Mouse (Mus musculus): ENCODE measurements around the gene Mrpl9. TPM values are rescaled to one million over a fixed set of nuclear protein-coding genes. Genes with fewer than 3 reads are reported as not detected.
A peak's percentile ranks its signal among the peaks of the same experiment; 100 is the strongest.

The Mrpl9 gene
- polyA plus RNA-seq, 1 experiment from 2014 or later, result 57.4 TPM

DNA sequence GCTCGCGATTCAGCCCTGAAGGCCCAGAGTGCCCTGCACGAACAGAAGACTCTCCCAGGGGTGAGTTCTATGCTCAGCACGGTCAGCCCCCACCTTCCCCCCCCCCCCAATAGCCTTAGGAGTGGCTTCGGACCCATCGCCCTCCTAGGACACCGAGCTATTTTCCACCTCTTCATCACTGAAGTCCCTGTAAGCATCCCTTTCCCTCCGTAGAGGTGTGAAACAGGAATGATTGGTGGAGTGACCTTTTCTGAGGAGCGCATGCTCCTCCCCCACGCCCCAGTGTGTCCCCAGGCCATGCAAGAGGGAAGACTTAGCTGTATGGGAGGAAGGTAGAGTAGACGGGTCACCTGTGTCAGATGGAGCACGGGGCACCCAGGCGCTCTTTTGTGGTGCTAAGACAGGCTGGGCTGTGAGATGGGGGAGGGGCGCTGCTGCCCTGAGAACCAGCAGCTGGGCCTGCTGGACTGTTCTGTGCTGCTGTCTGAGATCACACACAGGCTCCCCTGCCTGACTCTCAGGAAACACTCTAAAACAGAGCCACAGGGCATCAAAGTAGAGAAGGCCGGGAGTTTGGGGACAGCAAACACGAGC lies 37.3 kb downstream of the Mrpl9 start, which contains the start of gene Riiad1:
TSS of gene Riiad1 (minus strand) at position 51 of the 594 bp plus-strand sequence.
- Histone ChIP-seq H3K4me1 (replicated peaks) (peaks cover 37% of the 10 kb centered on the region), H3K9me3 (replicated peaks) (no peaks in the 10 kb centered on the region), H3K4me2 (peak within 1 kb of the TSS; percentile 56), H3K4me3 (0 out of 2 replicates have a peak within 1 kb of the TSS, but pooled peaks have one; percentile 10), H3K27ac (ENCODE audit: poor library complexity, severe bottlenecking) (no peak within 1 kb of the TSS), H3K9ac (no peak within 1 kb of the TSS), H3K36me3 (no peaks in the 10 kb centered on the region), H3K27me3 (replicated peaks) (peaks cover 35% of the 10 kb centered on the region)
- ATAC-seq (ENCODE audit: insufficient number of reproducible peaks, low FRiP score), result no peak
- WGBS, result 11% methylated on average over 16 of the region's 16 CpGs

- H3K4me1 ChIP-seq (replicated peaks), result peaks cover 33% of the 10 kb centered on the region
- ATAC-seq (ENCODE audit: insufficient number of reproducible peaks, low FRiP score), result no peak
- no peak overlapping the region for H3K4me2 ChIP-seq
- H3K9me3 ChIP-seq (replicated peaks), result no peaks in the 10 kb centered on the region
- H3K27ac ChIP-seq (ENCODE audit: poor library complexity, severe bottlenecking), result no peak overlapping the region
- WGBS, result 54% methylated on average over 4 of the region's 4 CpGs
- no peak overlapping the region for H3K4me3 ChIP-seq
- H3K9ac ChIP-seq, result no peak overlapping the region
- no peaks in the 10 kb centered on the region for H3K36me3 ChIP-seq
- H3K27me3 ChIP-seq (replicated peaks), result peaks cover 35% of the 10 kb centered on the region
Measured at GRCm38 (mm10) chr3:94481429-94481828, 38.3 kb downstream of the Mrpl9 start.

- H3K27me3 ChIP-seq (replicated peaks), result peaks cover 35% of the 10 kb centered on the region
- H3K4me2 ChIP-seq, result no peak overlapping the region
- 72% methylated on average over 17 of the region's 17 CpGs for WGBS
- no peak overlapping the region for H3K27ac ChIP-seq (ENCODE audit: poor library complexity, severe bottlenecking)
- no peak overlapping the region for H3K9ac ChIP-seq
- H3K4me3 ChIP-seq, result no peak overlapping the region
- peaks cover 32% of the 10 kb centered on the region for H3K4me1 ChIP-seq (replicated peaks)
- ATAC-seq (ENCODE audit: insufficient number of reproducible peaks, low FRiP score), result no peak
- no peaks in the 10 kb centered on the region for H3K36me3 ChIP-seq
- no peaks in the 10 kb centered on the region for H3K9me3 ChIP-seq (replicated peaks)
Measured at GRCm38 (mm10) chr3:94482764-94483385, 39.8 kb downstream of the Mrpl9 start.

DNA sequence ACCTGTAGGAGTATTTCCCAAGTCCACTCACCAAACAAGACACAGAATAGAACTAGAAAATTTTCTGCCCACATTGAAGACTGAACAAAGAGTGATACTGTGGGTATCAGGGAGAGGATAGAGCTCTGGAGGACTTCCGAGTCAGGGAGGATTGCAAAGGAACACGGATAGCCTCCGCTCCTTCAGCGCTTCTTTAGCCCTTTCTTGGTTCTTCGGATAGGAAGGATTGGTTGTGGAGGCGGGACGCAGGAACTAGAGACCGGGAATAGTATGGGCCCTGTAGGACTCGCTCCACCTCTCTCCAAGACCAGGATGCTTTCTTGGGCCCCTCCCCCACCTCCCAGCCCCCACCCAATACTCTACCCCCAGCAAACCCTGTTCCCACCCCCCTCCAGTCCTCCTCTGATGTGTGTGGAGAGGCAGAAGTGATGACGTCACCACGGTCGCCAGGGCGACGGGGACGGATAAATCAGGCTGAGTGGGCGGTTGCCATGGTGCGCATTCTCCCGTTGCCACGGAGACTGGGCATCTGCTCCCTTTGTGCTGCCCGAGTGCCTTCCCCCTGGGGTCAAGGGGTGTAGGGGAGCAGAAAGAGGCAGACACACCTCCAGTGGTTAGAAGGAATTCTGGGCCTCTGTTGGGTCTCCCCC lies 40.8 kb downstream of the Mrpl9 start:
- H3K9me3 ChIP-seq (replicated peaks), result no peaks in the 10 kb centered on the region
- no peaks in the 10 kb centered on the region for H3K36me3 ChIP-seq
- no peak overlapping the region for H3K27ac ChIP-seq (ENCODE audit: poor library complexity, severe bottlenecking)
- H3K27me3 ChIP-seq (replicated peaks), result peaks cover 25% of the 10 kb centered on the region
- no peak for ATAC-seq (ENCODE audit: insufficient number of reproducible peaks, low FRiP score)
- H3K4me1 ChIP-seq (replicated peaks), result peaks cover 27% of the 10 kb centered on the region
- 30% methylated on average over 20 of the region's 20 CpGs for WGBS
- H3K9ac ChIP-seq, result no peak overlapping the region
- no peak overlapping the region for H3K4me3 ChIP-seq
- H3K4me2 ChIP-seq, result no peak overlapping the region

- no peak overlapping the region for H3K4me2 ChIP-seq
- H3K4me3 ChIP-seq, result no peak overlapping the region
- H3K9me3 ChIP-seq (replicated peaks), result no peaks in the 10 kb centered on the region
- no peaks in the 10 kb centered on the region for H3K36me3 ChIP-seq
- no peak overlapping the region for H3K9ac ChIP-seq
- H3K4me1 ChIP-seq (replicated peaks), result peaks cover 18% of the 10 kb centered on the region
- H3K27ac ChIP-seq (ENCODE audit: poor library complexity, severe bottlenecking), result no peak overlapping the region
- no peak for ATAC-seq (ENCODE audit: insufficient number of reproducible peaks, low FRiP score)
- peaks cover 5% of the 10 kb centered on the region for H3K27me3 ChIP-seq (replicated peaks)
- WGBS, result 78% methylated on average over 7 of the region's 7 CpGs
Measured at GRCm38 (mm10) chr3:94485922-94486321, 42.8 kb downstream of the Mrpl9 start.

- 67% methylated on average over 6 of the region's 6 CpGs for WGBS
- 0 out of 2 replicates have a peak, but pooled peaks have one; percentile 23 for ATAC-seq (ENCODE audit: insufficient number of reproducible peaks, low FRiP score)
- Histone ChIP-seq H3K27me3 (replicated peaks) (no peaks in the 10 kb centered on the region), H3K4me3 (no peak overlapping the region), H3K4me1 (replicated peaks) (peaks cover 10% of the 10 kb centered on the region), H3K36me3 (0 out of 2 replicates have a peak, but pooled peaks cover 1% of the 10 kb centered on the region), H3K9me3 (replicated peaks) (no peaks in the 10 kb centered on the region), H3K4me2 (no peak overlapping the region), H3K9ac (no peak overlapping the region), H3K27ac (ENCODE audit: poor library complexity, severe bottlenecking) (no peak overlapping the region)
Measured at GRCm38 (mm10) chr3:94487581-94487980, 44.5 kb downstream of the Mrpl9 start.

DNA sequence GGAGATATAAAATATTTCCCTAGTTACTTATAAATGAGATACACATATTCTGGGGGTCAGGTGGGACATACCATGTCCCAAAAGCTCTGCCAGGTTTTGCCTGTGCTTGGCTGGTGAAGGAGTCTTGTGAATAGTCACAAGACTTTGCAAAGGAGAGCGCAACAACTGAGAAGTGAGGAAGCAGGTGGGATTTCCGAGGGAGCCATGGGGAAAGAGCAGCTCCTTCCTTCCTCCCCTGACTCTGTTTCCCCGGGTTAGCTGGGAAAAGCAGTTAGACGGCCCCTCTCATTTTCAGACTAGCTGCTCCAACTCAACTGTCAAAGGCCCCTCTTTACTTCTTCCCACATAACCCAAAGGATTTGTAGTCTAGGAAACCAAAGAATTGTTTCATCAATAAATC lies 54.0 kb downstream of the Mrpl9 start:
- no peak for ATAC-seq (ENCODE audit: insufficient number of reproducible peaks, low FRiP score)
- Histone ChIP-seq H3K36me3 (peaks cover 42% of the 10 kb centered on the region), H3K4me1 (replicated peaks) (no peaks in the 10 kb centered on the region), H3K4me2 (no peak overlapping the region), H3K27ac (ENCODE audit: poor library complexity, severe bottlenecking) (no peak overlapping the region), H3K9ac (no peak overlapping the region), H3K4me3 (no peak overlapping the region), H3K27me3 (replicated peaks) (no peaks in the 10 kb centered on the region), H3K9me3 (replicated peaks) (no peaks in the 10 kb centered on the region)
- 74% methylated on average over 4 of the region's 4 CpGs for WGBS

Other genes with a start within 250 kb of the Mrpl9 start
- not detected in 2 replicates for gene Gm5286, start 246.6 kb upstream of the Mrpl9 start, polyA plus RNA-seq (2016; fragmentation: Nextera tagmentation; extraction: Ambion mirVana)
- gene Gm4778, start 179.3 kb upstream of the Mrpl9 start, polyA plus RNA-seq (2016; fragmentation: Nextera tagmentation; extraction: Ambion mirVana), result not detected in 2 replicates
- 11.0 and 11.5 TPM in 2 replicates for gene Them4, start 133.2 kb upstream of the Mrpl9 start, polyA plus RNA-seq (2016; fragmentation: Nextera tagmentation; extraction: Ambion mirVana)
- not detected in 2 replicates for gene Them5, start 101.2 kb upstream of the Mrpl9 start, polyA plus RNA-seq (2016; fragmentation: Nextera tagmentation; extraction: Ambion mirVana)
- gene C2cd4d, start 80.9 kb upstream of the Mrpl9 start, polyA plus RNA-seq (2016; fragmentation: Nextera tagmentation; extraction: Ambion mirVana), result 0.66 and 0.90 TPM in 2 replicates
- gene Rorc, start 70.5 kb upstream of the Mrpl9 start, polyA plus RNA-seq (2016; fragmentation: Nextera tagmentation; extraction: Ambion mirVana), result 0.92 and 1.5 TPM in 2 replicates
- not detected in 2 replicates for gene Lingo4, start 44.8 kb upstream of the Mrpl9 start, polyA plus RNA-seq (2016; fragmentation: Nextera tagmentation; extraction: Ambion mirVana)
- 8.5 and 9.7 TPM in 2 replicates for gene Tdrkh, start 30.0 kb upstream of the Mrpl9 start, polyA plus RNA-seq (2016; fragmentation: Nextera tagmentation; extraction: Ambion mirVana)
- 0.57 TPM in 1 of 2 replicates, not detected in the other for gene Oaz3, start 597 bp downstream of the Mrpl9 start, polyA plus RNA-seq (2016; fragmentation: Nextera tagmentation; extraction: Ambion mirVana)
- 1.1 and 1.7 TPM in 2 replicates for gene Celf3, start 35.0 kb downstream of the Mrpl9 start, polyA plus RNA-seq (2016; fragmentation: Nextera tagmentation; extraction: Ambion mirVana)
- gene Riiad1, start 37.0 kb downstream of the Mrpl9 start, polyA plus RNA-seq (2016; fragmentation: Nextera tagmentation; extraction: Ambion mirVana), result 5.3 and 5.7 TPM in 2 replicates
- gene Snx27, start 139.4 kb downstream of the Mrpl9 start, polyA plus RNA-seq (2016; fragmentation: Nextera tagmentation; extraction: Ambion mirVana), result 40.3 and 41.4 TPM in 2 replicates
- gene Gm10972, start 199.8 kb downstream of the Mrpl9 start, polyA plus RNA-seq (2016; fragmentation: Nextera tagmentation; extraction: Ambion mirVana), result not detected in 2 replicates
- 8.0 and 8.5 TPM in 2 replicates for gene Tuft1, start 215.6 kb downstream of the Mrpl9 start, polyA plus RNA-seq (2016; fragmentation: Nextera tagmentation; extraction: Ambion mirVana)

Measured in heart, embryonic 12.5 days (tissue).